Comparison of ENCODE assay signal across 16 mouse cellular contexts in the genomic region with DNA sequence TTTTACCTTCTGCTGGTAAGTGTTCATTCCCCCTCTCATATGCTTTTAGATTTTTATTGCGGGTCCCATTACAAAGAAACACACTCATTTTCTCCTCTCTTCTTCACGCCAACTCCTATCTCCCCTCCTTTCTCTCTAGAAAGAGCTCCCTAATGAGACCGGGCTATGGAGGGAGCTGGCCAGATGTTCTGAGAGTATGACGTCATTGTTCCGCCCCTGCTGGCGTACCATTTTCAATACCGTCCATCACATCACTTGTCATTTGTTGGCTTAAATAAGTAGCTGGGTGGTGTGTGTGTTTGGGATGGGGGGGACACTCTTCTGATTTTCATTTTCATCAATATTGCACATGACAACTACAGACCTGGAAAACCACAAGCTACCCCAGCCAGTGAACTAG. TPM values are rescaled to one million over a fixed set of nuclear protein-coding genes. Genes with fewer than 3 reads are reported as not detected.
DNase-seq lines count a peak whose midpoint lies in the region; ATAC-seq and TF ChIP-seq lines count a peak whose summit lies in the region.
"Had no signal": no experiment of that assay in that cellular context is flagged by ENCODE, and none has a peak within 500 bp of the region (broad histone marks: within the 10 kb centered on the region; RNA-seq: fewer than 3 reads in every experiment).

No protein-coding gene starts in this region.

- H3K27me3 ChIP-seq in liver, embryonic 13.5 days = no peaks in the 10 kb centered on the region
- H3K27me3 ChIP-seq in stomach, embryonic 16.5 days (ENCODE audit: control insufficient read depth, insufficient read depth, low read length) = no peaks in the 10 kb centered on the region
- H3K27me3 ChIP-seq in midbrain, embryonic 14.5 days (ENCODE audit: control insufficient read depth, insufficient read depth, low read length) = no peaks in the 10 kb centered on the region
- H3K27me3 ChIP-seq: forebrain, embryonic 13.5 days; limb, embryonic 12.5 days; neural tube, embryonic 12.5 days had no signal

- H3K9me3 ChIP-seq in liver, embryonic 13.5 days (replicated peaks) = no peaks in the 10 kb centered on the region
- H3K9me3 ChIP-seq in stomach, embryonic 16.5 days (replicated peaks; ENCODE audit: control insufficient read depth, low read length) = no peaks in the 10 kb centered on the region
- no peaks in the 10 kb centered on the region for H3K9me3 ChIP-seq in midbrain, embryonic 14.5 days (ENCODE audit: control insufficient read depth, low read length)
- H3K9me3 ChIP-seq: forebrain, embryonic 13.5 days; limb, embryonic 12.5 days; neural tube, embryonic 12.5 days had no signal

- TF ChIP-seq CTCF in lung, adult 2 months (IDR thresholded peaks at IDR 0.05; ENCODE audit: insufficient read depth, low read length) = no peak

- H3K4me1 ChIP-seq in lung, adult 2 months (ENCODE audit: control insufficient read depth, insufficient read depth, low read length) = no peaks in the 10 kb centered on the region
- H3K4me1 ChIP-seq in liver, embryonic 13.5 days (replicated peaks) = peaks cover 98% of the 10 kb centered on the region
- peaks cover 7% of the 10 kb centered on the region for H3K4me1 ChIP-seq in stomach, embryonic 16.5 days (ENCODE audit: control insufficient read depth, insufficient read depth, low read length)
- no peaks in the 10 kb centered on the region for H3K4me1 ChIP-seq in midbrain, embryonic 14.5 days (ENCODE audit: control insufficient read depth, insufficient read depth, low read length)
- H3K4me1 ChIP-seq: neural tube, embryonic 12.5 days had no signal

- ATAC-seq in liver, embryonic 13.5 days (ENCODE audit: low read depth) = no peak
- ATAC-seq in stomach, embryonic 16.5 days (ENCODE audit: insufficient read depth, low FRiP score) = no peak
- no peak for ATAC-seq in midbrain, embryonic 14.5 days (ENCODE audit: low FRiP score, low TSS enrichment)
- ATAC-seq: forebrain, embryonic 13.5 days had no signal

- peak overlapping the region; percentile 72 for H3K4me2 ChIP-seq in liver, embryonic 13.5 days
- peak overlapping the region; percentile 43; the same call in 1 of the 2 replicates for H3K4me2 ChIP-seq in stomach, embryonic 16.5 days (ENCODE audit: low read depth, low read length)
- no peak overlapping the region for H3K4me2 ChIP-seq in midbrain, embryonic 14.5 days (ENCODE audit: low read length)
- H3K4me2 ChIP-seq: forebrain, embryonic 13.5 days; hindbrain, embryonic 14.5 days; limb, embryonic 12.5 days; neural tube, embryonic 12.5 days had no signal

- H3K27ac ChIP-seq in liver, embryonic 13.5 days = peak overlapping the region; percentile 98
- H3K27ac ChIP-seq in stomach, embryonic 16.5 days (ENCODE audit: low read length) = no peak overlapping the region
- no peak overlapping the region for H3K27ac ChIP-seq in midbrain, embryonic 14.5 days (replicated peaks; ENCODE audit: low read depth, low read length)
- H3K27ac ChIP-seq: forebrain, embryonic 13.5 days; heart, adult 2 months; hindbrain, embryonic 14.5 days; limb, embryonic 12.5 days; neural tube, embryonic 12.5 days had no signal

- H3K36me3 ChIP-seq in liver, embryonic 13.5 days = peaks cover 53% of the 10 kb centered on the region
- no peaks in the 10 kb centered on the region for H3K36me3 ChIP-seq in stomach, embryonic 16.5 days (ENCODE audit: control insufficient read depth, insufficient read depth, low read length)
- no peaks in the 10 kb centered on the region for H3K36me3 ChIP-seq in midbrain, embryonic 14.5 days (ENCODE audit: control insufficient read depth, insufficient read depth, low read length)
- H3K36me3 ChIP-seq: limb, embryonic 12.5 days; neural tube, embryonic 12.5 days had no signal

- peak; percentile 28 for DNase-seq in heart, postnatal 4 days
- DNase-seq in heart, postnatal 10 days = no peak
- DNase-seq in lung, postnatal 10 days = peak; percentile 16
- DNase-seq in lung, adult 2 months = no peak
- DNase-seq in liver, embryonic 13.5 days = no peak
- DNase-seq in midbrain, embryonic 14.5 days = no peak
- DNase-seq: adrenal gland, postnatal 14 days; cerebellum, adult 9-10 months; kidney, adult 8-10 months; kidney, postnatal 36 days had no signal

- no peak for TF ChIP-seq POLR2A in lung, adult 2 months (IDR thresholded peaks at IDR 0.05; ENCODE audit: borderline replicate concordance, extremely low read depth, low read depth, low read length)

- WGBS in lung, adult 2 months = 50% methylated on average over 7 of the region's 7 CpGs
- 65% methylated on average over 7 of the region's 7 CpGs for WGBS in liver, embryonic 13.5 days (ENCODE audit: insufficient replicate concordance)
- WGBS in stomach, embryonic 16.5 days = 33% methylated on average over 7 of the region's 7 CpGs
- WGBS in midbrain, embryonic 14.5 days = 73% methylated on average over 7 of the region's 7 CpGs

- H3K9ac ChIP-seq in liver, embryonic 13.5 days = peak overlapping the region; percentile 78
- H3K9ac ChIP-seq in stomach, embryonic 16.5 days (ENCODE audit: low read length) = no peak overlapping the region
- H3K9ac ChIP-seq in midbrain, embryonic 14.5 days (replicated peaks; ENCODE audit: low read length) = no peak overlapping the region
- H3K9ac ChIP-seq: forebrain, embryonic 13.5 days; hindbrain, embryonic 14.5 days; limb, embryonic 12.5 days; neural tube, embryonic 12.5 days had no signal

- intact Hi-C loops in heart, postnatal 10 days (cut with DNase I) = no loop called here

- no peak overlapping the region for H3K4me3 ChIP-seq in lung, adult 2 months (replicated peaks; ENCODE audit: extremely low read depth, low read depth, low read length)
- peak overlapping the region; percentile 16; the same call in 1 of the 2 replicates for H3K4me3 ChIP-seq in liver, embryonic 13.5 days (replicated peaks)
- H3K4me3 ChIP-seq in stomach, embryonic 16.5 days (replicated peaks; ENCODE audit: low read length) = no peak overlapping the region
- no peak overlapping the region for H3K4me3 ChIP-seq in midbrain, embryonic 14.5 days (replicated peaks; ENCODE audit: low read depth, low read length)
- H3K4me3 ChIP-seq: forebrain, embryonic 13.5 days; heart, adult 2 months; limb, embryonic 12.5 days; neural tube, embryonic 12.5 days had no signal

RNA-seq across cellular contexts. Expression of a gene that starts 33.3 kb away (rescaled TPM):
- total RNA-seq in heart, postnatal 4 days (2021) = 10 to 100 TPM; 62.2 to 62.6 TPM
- 10 to 100 TPM; 59.0 to 60.3 TPM for total RNA-seq in heart, postnatal 10 days (2021)
- 1.1 and 3.3 TPM in 2 replicates for polyA plus RNA-seq in lung, adult 2 months (2012; rRNA removed)
- 39.7 and 53.3 TPM in 2 replicates for polyA plus RNA-seq in liver, embryonic 13.5 days (2015; fragmentation: Nextera tagmentation; extraction: Ambion mirVana)
- 2.9 and 4.3 TPM in 2 replicates for polyA plus RNA-seq in stomach, embryonic 16.5 days (2015; fragmentation: Nextera tagmentation; extraction: Ambion mirVana)
- polyA plus RNA-seq in midbrain, embryonic 14.5 days (2014; fragmentation: Nextera tagmentation; extraction: Ambion mirVana) = 4.2 TPM in 2 replicates

Comparison
In these comparisons a context has a peak if more than half of its experiments do, and no peak if none do; other contexts are left out.
1. DNase-seq: peak in heart, postnatal 4 days (single experiment) and lung, postnatal 10 days (single experiment); none in heart, postnatal 10 days (0 of 2), lung, adult 2 months (single experiment), liver, embryonic 13.5 days (single experiment) and midbrain, embryonic 14.5 days (single experiment).